Mouse (Mus musculus) T-helper 2 cell (primary cell): ENCODE measurements at regions not wholly inside any gene's neighbourhood (a gene's known extent, or its start where the extent isn't known, plus 50 kb on each side); places are given as distances from the start of the nearest gene placed in this dataset.

ENCODE experiments used
- in situ Hi-C: fragments of 300-600 bp; cut with MboI, MseI; formaldehyde crosslinking; loops from one replicate; pipeline ENCODE4 v1.15.1; 2025; ENCODE audit warnings: high pct_unique_total_duplicates

- in situ Hi-C loops, result no loop called here
Observed at GRCm38 (mm10) chr9:117967080-117967479, 73.2 kb upstream of the Azi2 start.

GRCm38 (mm10) chr9:117966326-117966989 lies 73.8 kb upstream of the Azi2 start:
- in situ Hi-C loops, result no loop called here

GRCm38 (mm10) chr9:117962088-117963030 lies 77.9 kb upstream of the Azi2 start:
- in situ Hi-C loops, result no loop called here

- in situ Hi-C loops, result no loop called here
Observed at GRCm38 (mm10) chr9:117959845-117960244, 80.5 kb upstream of the Azi2 start.

- in situ Hi-C loops, result no loop called here
Observed at GRCm38 (mm10) chr9:117957195-117957594, 83.1 kb upstream of the Azi2 start.

GRCm38 (mm10) chr9:117956691-117957090 lies 83.6 kb upstream of the Azi2 start:
- in situ Hi-C loops, result no loop called here

GRCm38 (mm10) chr9:117927466-117927847 lies 112.8 kb upstream of the Azi2 start:
- in situ Hi-C loops, result no loop called here

- in situ Hi-C loops, result no loop called here
Observed at GRCm38 (mm10) chr9:117926700-117927465, 113.4 kb upstream of the Azi2 start.

GRCm38 (mm10) chr9:117922992-117923391 lies 117.3 kb upstream of the Azi2 start:
- in situ Hi-C loops, result no loop called here

GRCm38 (mm10) chr9:117907895-117908424 lies 132.3 kb upstream of the Azi2 start:
- in situ Hi-C loops, result loop anchor here (10.0 kb wide), 1 partner anchor 127 kb away; no protein-coding TSS in a partner anchor

GRCm38 (mm10) chr9:117905045-117905747 lies 135.1 kb upstream of the Azi2 start:
- in situ Hi-C loops, result loop anchor here (10.0 kb wide), 1 partner anchor 130 kb away; no protein-coding TSS in a partner anchor

GRCm38 (mm10) chr9:117904621-117905020 lies 135.7 kb upstream of the Azi2 start:
- in situ Hi-C loops, result loop anchor here (10.0 kb wide), 1 partner anchor 130 kb away; no protein-coding TSS in a partner anchor

- in situ Hi-C loops, result loop anchor here (10.0 kb wide), 1 partner anchor 132 kb away; no protein-coding TSS in a partner anchor
Observed at GRCm38 (mm10) chr9:117903025-117903424, 137.3 kb upstream of the Azi2 start.

GRCm38 (mm10) chr9:117902239-117902939 lies 137.9 kb upstream of the Azi2 start:
- in situ Hi-C loops, result loop anchor here (10.0 kb wide), 1 partner anchor 132 kb away; no protein-coding TSS in a partner anchor

GRCm38 (mm10) chr9:117900631-117901030 lies 139.7 kb upstream of the Azi2 start:
- in situ Hi-C loops, result loop anchor here (10.0 kb wide), 1 partner anchor 134 kb away; no protein-coding TSS in a partner anchor

- in situ Hi-C loops, result no loop called here
Observed at GRCm38 (mm10) chr9:117896517-117896916, 143.8 kb upstream of the Azi2 start.

GRCm38 (mm10) chr9:117892601-117893000 lies 147.7 kb upstream of the Azi2 start:
- in situ Hi-C loops, result no loop called here

- in situ Hi-C loops, result no loop called here
Observed at GRCm38 (mm10) chr9:117873172-117873571, 167.1 kb upstream of the Azi2 start.

GRCm38 (mm10) chr9:117872387-117873081 lies 167.8 kb upstream of the Azi2 start:
- in situ Hi-C loops, result no loop called here
